Mouse (Mus musculus) stomach, postnatal 0 days (tissue): ENCODE results near the gene Midn. TPM values are rescaled to one million over a fixed set of nuclear protein-coding genes. Genes with fewer than 3 reads are reported as not detected.

Experiments
- ATAC-seq: fragments of 200-750 bp; cut with Nextera tagmentation; 2 replicates; pipeline ENCODE4 v1.8.0; 2017; ENCODE audit not compliant: low FRiP score, low TSS enrichment
- DNase-seq: peaks from one replicate; pipeline ENCODE4 v3.0.0-alpha.2; 2016; ENCODE audit warnings: low spot score
- H3K27ac ChIP-seq: fragments of 300-500 bp; sonication (generic); replicated peaks from 2 replicates; pipeline ENCODE4 v1.5.1; 2014; ENCODE audit warnings: mild to moderate bottlenecking, control low read depth
- H3K27me3 ChIP-seq: fragments of 300-500 bp; sonication (generic); 2 replicates; pipeline ENCODE4 v1.6.1; 2014; ENCODE audit warnings: low read length; ENCODE audit not compliant: control insufficient read depth, insufficient read depth
- H3K36me3 ChIP-seq: fragments of 300-500 bp; sonication (generic); 2 replicates; pipeline ENCODE4 v1.6.1; 2014; ENCODE audit warnings: low read length, mixed read lengths; ENCODE audit not compliant: control insufficient read depth, insufficient read depth
- H3K4me1 ChIP-seq: fragments of 300-500 bp; sonication (generic); replicated peaks from 2 replicates; pipeline ENCODE4 v1.6.1; 2014; ENCODE audit warnings: antibody characterized with exemption; ENCODE audit not compliant: control insufficient read depth, insufficient read depth
- H3K4me2 ChIP-seq: fragments of 300-500 bp; sonication (generic); replicated peaks from 2 replicates; pipeline ENCODE4 v1.6.1; 2014; ENCODE audit warnings: low read depth, mild to moderate bottlenecking, control low read depth, moderate library complexity
- H3K4me3 ChIP-seq: fragments of 300-500 bp; sonication (generic); 2 replicates; pipeline ENCODE4 v1.5.1; 2014; ENCODE audit warnings: low read depth, low read length, control low read depth
- H3K9ac ChIP-seq: fragments of 300-500 bp; sonication (generic); 2 replicates; pipeline ENCODE4 v1.6.1; 2014; ENCODE audit warnings: mild to moderate bottlenecking, low read length, control low read depth, mixed read lengths
- H3K9me3 ChIP-seq: fragments of 300-500 bp; sonication (generic); 2 replicates; pipeline ENCODE4 v1.6.1; 2016; ENCODE audit warnings: low read length; ENCODE audit not compliant: control insufficient read depth
- CTCF ChIP-seq: IDR thresholded peaks from 2 replicates; pipeline ENCODE4 v1.5.1; 2016; ENCODE audit warnings: antibody characterized with exemption, low read depth, mild to moderate bottlenecking, moderate library complexity
- EP300 ChIP-seq: optimal IDR thresholded peaks from 2 replicates; pipeline ENCODE3; 2016; ENCODE audit warnings: antibody characterized with exemption
- WGBS: fragments of 180-500 bp; shearing (Covaris S2); extraction: QIAGEN DNeasy Blood & Tissue Kit; methylation state at CpG from one replicate; pipeline ENCODE4 v1.1.7; 2014; 5-methylcytosine and 5-hydroxymethylcytosine counted together
- polyA plus RNA-seq: library from polyadenylated mRNA; unstranded; fragments of >200 nt; fragmentation: Nextera tagmentation; extraction: Ambion mirVana; gene quantifications from 2 replicates; pipeline ENCODE4 v1.2.1, GENCODE M21; 2015

Midn gene
- polyA plus RNA-seq, 1 experiment from 2014 or later, result 9.6 TPM

DNA sequence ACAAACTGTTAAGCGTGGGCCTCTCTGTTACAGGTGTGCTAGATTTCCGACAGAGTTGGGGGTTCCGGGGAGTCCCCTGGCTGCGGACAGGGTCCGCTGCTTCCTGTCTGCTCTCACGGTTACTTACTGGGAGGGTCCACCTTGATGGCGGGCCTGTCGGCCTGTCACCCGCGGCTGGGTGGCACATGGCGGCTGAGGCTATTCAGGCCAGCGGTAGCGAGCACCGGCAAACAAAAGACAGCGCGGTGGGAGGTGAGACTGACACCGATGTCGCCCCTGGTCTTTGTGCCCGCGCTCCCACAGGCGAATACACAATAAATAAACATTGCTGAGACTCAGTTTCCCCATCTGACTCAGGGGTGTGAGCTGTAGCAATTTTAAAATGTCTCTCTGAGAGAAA is 41.9 kb downstream of the Midn start:
- Histone ChIP-seq H3K27ac (no peak overlapping the region), H3K36me3 (no peaks in the 10 kb centered on the region), H3K4me2 (peak overlapping the region; percentile 65), H3K9ac (no peak overlapping the region), H3K9me3 (no peaks in the 10 kb centered on the region), H3K4me3 (peak overlapping the region; percentile 40), H3K27me3 (0 out of 2 replicates have a peak, but pooled peaks cover 3% of the 10 kb centered on the region), H3K4me1 (no peaks in the 10 kb centered on the region)
- 24% methylated on average over 21 of the region's 21 CpGs for WGBS
- ATAC-seq (no peak), DNase-seq (no peak)
- TF ChIP-seq EP300 (no peak), CTCF (no peak)

DNA sequence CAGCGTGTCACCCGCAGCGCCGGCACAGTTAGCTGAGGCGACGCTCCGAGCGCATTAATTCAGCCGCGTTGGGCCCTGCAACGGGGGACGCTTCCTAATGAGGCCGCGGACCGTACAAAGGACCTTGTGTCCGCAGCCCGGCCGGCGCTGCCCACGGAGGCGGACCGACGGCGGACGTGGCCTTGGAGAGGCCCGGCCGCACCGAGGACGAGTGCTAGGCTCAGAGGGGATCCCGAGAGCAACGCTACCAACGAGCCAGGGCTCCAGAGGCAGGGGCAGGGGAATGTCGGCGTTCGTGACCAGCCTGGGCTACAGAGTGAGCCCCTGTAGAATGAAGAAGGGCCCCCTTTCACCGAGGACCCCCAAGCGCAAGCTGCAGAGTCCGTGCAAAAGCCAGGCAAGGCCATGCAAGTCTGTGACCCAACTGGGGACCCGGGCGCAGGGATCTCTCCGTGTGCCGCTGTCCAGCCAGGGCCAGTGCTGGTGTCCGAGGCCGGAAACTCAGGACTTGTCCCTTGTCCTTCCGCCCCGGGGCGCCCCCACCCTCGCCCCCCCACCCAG is 42.5 kb downstream of the Midn start:
- Histone ChIP-seq H3K4me1 (no peaks in the 10 kb centered on the region), H3K27me3 (0 out of 2 replicates have a peak, but pooled peaks cover 3% of the 10 kb centered on the region), H3K27ac (no peak overlapping the region), H3K9me3 (no peaks in the 10 kb centered on the region), H3K36me3 (no peaks in the 10 kb centered on the region), H3K4me3 (peak overlapping the region; percentile 40), H3K4me2 (peak overlapping the region; percentile 65), H3K9ac (peak overlapping the region; percentile 50; the same call in 1 of the 2 replicates)
- TF ChIP-seq EP300 (no peak), CTCF (no peak)
- DNase-seq (peak; percentile 52), ATAC-seq (peak; percentile 51; the same call in 1 of the 2 replicates)
- WGBS, result 2% methylated on average over 45 of the region's 48 CpGs

DNA sequence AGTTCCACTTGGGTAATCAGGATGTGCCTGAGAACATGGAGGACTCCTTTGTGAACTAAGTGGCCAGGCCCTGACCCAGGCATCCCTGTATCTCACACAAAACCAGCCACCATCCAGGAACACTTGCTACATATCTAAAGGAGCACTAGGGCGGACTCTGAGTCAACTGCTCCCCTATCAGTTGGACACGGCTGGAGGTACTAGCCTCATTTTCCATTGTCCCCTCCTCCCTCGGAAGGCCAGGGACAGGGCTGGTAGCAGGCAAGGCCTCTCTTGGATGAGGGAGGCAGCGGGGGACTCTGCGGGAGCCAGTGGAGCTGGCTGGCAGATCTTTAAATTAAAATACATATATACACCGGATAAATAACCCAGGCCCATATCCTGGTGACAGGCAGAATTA is 45.9 kb downstream of the Midn start:
- no peak for TF ChIP-seq EP300
- TF ChIP-seq CTCF, result no peak
- DNase-seq (no peak), ATAC-seq (no peak)
- H3K27ac ChIP-seq, result no peak overlapping the region
- 0 out of 2 replicates have a peak, but pooled peaks cover 3% of the 10 kb centered on the region for H3K27me3 ChIP-seq
- H3K4me2 ChIP-seq, result no peak overlapping the region
- no peaks in the 10 kb centered on the region for H3K36me3 ChIP-seq
- 89% methylated on average over 6 of the region's 6 CpGs for WGBS
- H3K4me1 ChIP-seq, result no peaks in the 10 kb centered on the region
- no peaks in the 10 kb centered on the region for H3K9me3 ChIP-seq
- H3K4me3 ChIP-seq, result no peak overlapping the region
- H3K9ac ChIP-seq, result no peak overlapping the region

DNA sequence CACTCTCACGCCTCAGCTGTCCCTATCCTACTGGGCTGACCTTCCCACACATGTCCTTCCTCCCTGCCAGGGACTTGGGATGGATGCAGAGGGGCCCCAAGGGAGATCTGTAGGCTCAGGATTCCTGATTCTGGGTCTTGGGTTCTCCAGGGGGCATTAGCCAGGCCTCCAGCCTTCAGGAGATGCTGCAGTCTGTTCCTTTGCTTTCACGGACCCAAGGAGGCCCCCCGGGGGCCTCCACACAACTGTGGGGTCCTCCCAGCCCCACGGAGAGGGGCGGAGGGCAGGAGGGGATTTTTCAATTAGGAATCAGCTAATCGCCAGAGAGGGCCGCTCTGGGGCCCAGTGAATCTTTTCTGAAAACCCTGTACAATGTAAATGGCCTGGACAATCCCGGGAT is 46.4 kb downstream of the Midn start:
- 61% methylated on average over 8 of the region's 8 CpGs for WGBS
- Histone ChIP-seq H3K4me1 (no peaks in the 10 kb centered on the region), H3K4me3 (no peak overlapping the region), H3K9ac (no peak overlapping the region), H3K36me3 (no peaks in the 10 kb centered on the region), H3K27me3 (0 out of 2 replicates have a peak, but pooled peaks cover 3% of the 10 kb centered on the region), H3K4me2 (no peak overlapping the region), H3K27ac (no peak overlapping the region), H3K9me3 (no peaks in the 10 kb centered on the region)
- no peak for TF ChIP-seq EP300
- TF ChIP-seq CTCF, result no peak
- no peak for ATAC-seq
- no peak for DNase-seq

DNA sequence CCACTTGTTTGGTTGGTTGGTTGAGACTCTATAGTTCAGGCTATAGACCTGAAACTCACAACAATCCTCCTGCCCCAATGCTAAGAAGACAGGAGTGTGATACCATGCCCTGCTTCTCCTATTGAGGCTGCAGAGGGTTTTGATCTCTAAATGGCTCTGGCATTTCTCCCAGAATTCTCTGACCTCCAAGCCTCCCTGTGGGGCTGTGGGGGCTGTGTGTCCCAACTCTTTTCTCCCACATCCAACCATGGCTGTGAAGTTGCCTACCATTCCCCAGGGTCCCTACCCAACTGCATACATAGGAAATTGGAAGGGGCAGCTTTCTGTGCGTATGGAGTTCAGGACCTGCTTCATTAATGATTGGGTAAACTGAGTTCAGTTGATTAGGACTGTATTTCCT is 48.1 kb downstream of the Midn start:
- Histone ChIP-seq H3K9me3 (no peaks in the 10 kb centered on the region), H3K4me3 (no peak overlapping the region), H3K9ac (no peak overlapping the region), H3K27me3 (no peaks in the 10 kb centered on the region), H3K4me2 (no peak overlapping the region), H3K27ac (no peak overlapping the region), H3K4me1 (no peaks in the 10 kb centered on the region), H3K36me3 (no peaks in the 10 kb centered on the region)
- no peak for TF ChIP-seq EP300
- TF ChIP-seq CTCF, result no peak
- no peak for ATAC-seq
- 92% methylated on average over 1 of the region's 1 CpGs for WGBS
- no peak for DNase-seq

DNA sequence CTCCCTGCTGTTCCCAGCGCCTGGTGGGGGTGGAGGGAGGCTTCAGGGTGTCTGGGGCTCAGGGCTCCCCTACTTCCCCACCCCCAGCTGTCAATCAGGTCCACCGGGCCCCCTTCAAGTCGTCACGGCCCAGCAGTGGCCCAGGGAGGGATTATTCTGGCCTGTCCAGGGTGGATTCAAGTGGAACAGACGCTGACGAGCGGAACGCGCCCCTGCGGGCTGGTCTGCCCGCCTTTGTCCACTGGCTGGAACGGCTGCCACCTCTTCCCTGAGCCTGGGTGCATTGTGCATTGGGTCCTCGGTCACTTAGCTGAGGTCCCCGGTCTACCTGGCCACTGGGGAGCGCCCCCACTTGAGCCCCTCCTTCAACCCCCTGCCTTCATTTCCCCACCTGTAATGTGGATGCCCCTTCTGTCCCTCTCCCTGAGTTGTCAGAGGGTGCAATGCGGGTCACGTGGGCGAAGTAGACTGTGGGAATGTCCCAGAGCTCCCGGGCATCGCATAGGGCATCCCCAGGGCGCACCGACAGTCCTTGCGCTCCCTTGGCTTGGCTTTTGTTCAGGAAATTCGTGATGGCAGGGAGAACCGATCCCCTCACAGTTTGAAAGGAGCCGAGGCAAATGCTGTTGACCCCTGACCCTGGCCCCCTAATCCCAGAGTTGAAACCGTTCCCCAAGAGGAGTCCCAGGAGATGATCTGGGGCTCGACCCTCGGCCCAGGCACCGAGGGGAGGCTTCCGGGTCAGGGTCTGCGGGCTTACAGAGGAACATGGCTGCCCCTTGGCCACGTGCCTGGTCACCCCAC is 48.9 kb downstream of the Midn start:
- no peak overlapping the region for H3K4me3 ChIP-seq
- H3K4me1 ChIP-seq, result no peaks in the 10 kb centered on the region
- TF ChIP-seq CTCF, result no peak
- no peak for TF ChIP-seq EP300
- no peak overlapping the region for H3K9ac ChIP-seq
- ATAC-seq (no peak), DNase-seq (no peak)
- no peak overlapping the region for H3K4me2 ChIP-seq
- H3K36me3 ChIP-seq, result no peaks in the 10 kb centered on the region
- no peak overlapping the region for H3K27ac ChIP-seq
- H3K27me3 ChIP-seq, result no peaks in the 10 kb centered on the region
- H3K9me3 ChIP-seq, result no peaks in the 10 kb centered on the region
- WGBS, result 77% methylated on average over 33 of the region's 33 CpGs
